Mouse (Mus musculus): ENCODE measurements around the gene Ubl7.

DNA sequence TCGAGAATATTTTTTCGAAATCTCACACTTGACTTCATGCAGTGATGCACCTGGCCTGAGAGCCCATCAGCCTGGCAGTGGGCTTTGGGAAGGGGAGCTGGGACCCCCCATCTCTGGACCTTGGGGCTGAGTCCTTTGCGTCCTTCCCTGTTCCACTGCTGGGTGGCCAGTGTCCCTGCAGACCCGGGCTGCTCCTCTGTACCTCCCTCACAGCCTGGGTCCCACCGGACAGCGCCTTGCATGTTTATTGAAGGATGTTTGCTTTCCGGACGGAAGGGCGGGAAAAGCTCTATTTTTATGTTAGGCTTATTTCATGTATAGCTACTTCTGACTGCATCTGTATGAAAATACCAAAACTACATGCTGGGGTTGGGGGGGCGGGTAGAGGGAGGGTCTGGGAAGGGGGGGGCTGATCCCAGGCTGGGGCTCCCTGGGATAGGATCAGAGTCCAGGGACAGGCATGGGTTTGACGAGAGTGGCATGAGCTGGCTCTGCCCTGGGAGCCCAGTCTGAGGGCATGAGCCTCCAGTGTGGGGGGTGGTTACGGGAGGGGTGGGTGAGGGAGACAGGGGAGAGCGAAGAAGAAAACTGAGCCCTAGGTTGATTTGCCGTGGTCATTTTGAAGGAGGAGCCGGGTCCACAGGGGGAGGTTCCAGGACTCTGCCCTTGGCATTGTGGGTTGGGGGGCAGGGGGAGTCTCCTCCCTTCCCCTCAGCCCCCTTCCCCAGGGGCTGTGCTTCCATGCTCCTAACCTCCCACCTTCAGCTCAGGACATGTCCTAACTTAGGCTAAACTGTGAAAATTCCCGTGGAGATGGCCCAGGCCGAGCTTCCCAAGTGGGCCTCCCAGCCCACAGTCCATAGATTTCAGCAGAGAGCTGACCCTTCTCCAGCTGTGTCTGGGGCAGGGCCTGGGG is 51.3 kb downstream of the Ubl7 start:
- TF ChIP-seq CTCF (IDR thresholded peaks at IDR 0.05; ENCODE audit: low read depth, low read length) (no peak), POLR2A (IDR thresholded peaks at IDR 0.05; ENCODE audit: borderline replicate concordance, low read depth, low read length) (no peak)
